Mouse (Mus musculus) layer of hippocampus, postnatal 36 days (tissue): ENCODE data around the gene Mastl. TPM values are rescaled to one million over a fixed set of nuclear protein-coding genes. Genes with fewer than 3 reads are reported as not detected.

ENCODE experiments used
- DNase-seq, 2 experiments: peaks; one replicate each; pipeline ENCODE4 v3.0.0; 2022
- total RNA-seq, 2 experiments: library from RNA; stranded (reverse); gene quantifications; 2 replicates each; pipeline ENCODE4 v1.2.3; 2021

Mastl gene
- total RNA-seq: under 1 TPM; 0.40 to 0.53 TPM

DNA sequence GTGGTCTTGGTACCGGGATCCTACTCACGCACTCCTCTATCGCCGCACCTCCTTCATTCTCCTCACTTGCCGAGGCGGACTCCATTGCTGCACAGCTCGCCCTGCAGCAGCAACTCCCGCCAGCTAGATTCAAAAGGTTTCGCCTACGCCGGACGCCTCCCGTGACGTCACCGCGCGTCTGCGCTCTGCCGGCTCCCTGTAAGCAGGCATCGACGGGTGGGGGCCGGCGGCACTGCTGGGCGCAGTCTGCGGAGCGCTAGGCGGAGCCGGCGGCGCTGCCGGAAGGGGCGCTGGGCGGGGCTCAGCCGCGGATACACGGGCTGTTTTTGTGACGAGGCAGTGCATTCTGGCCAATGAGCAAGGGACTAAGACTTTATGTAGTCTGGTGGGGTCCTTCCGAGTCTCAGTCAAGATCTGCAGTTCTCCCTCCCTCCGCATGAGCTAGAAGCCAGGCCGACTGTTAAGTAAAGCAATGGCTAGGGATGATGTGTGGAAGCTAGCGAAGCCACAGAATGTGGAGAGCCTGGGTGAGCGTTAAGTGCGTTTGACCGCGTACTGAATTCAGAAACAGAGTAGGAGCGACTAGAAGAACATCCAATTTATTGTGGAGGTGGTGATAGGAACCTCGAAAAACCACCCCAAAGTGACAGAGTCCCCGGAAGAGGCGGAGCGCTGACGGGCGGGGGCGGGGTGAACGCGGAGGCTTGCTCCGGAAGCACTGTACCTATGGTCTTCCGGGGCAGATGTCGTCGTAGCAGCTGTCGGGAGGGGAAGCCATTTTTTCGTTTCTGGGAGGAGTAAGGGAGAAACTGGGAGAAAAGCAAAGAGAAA is at the start of gene Mastl, which contains the start of gene Yme1l1:
Mastl (minus strand) TSS at position 248 of the 831 bp plus-strand sequence.
Yme1l1 (plus strand) TSS at position 593 of the 831 bp plus-strand sequence.
- DNase-seq: peak; percentile 96 to 98

DNA sequence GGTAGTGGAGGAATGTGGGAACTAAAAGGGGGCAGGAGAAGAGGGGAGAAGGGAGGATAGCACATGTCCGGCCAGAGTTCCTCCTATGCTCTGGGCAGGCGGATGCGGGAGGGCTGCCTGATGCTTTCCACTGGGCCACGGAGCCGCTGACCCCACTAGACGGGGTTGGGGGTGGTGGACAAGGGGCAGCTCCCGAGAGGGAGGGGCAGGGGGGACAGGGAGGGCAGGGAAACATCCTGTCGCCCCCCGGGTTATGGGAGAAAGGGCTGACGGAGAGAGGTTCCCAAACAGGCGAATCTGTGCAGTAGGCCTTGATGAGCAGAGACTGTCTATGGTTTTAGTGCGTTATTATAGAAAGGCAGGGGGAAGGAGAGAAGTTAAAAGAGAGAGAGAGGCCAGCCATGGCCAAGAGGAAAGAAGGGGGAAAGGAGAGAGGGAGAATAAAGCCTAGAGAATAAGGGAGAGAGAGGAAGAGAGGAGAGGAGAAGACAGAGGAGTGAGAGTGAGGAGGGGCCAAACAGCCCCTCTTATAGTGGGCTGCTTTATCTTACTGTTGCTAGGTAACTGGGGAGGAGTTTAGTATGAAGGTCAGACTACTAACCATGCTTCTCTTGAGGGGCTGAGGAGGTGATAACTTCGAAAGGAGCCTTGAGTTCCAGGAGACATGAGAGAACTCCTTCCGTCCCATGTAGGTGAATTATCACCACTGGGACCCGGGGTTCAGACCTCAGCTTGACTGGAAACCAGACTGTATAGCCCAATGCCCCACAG is 47.3 kb upstream of the Mastl start:
- DNase-seq: no peak

DNA sequence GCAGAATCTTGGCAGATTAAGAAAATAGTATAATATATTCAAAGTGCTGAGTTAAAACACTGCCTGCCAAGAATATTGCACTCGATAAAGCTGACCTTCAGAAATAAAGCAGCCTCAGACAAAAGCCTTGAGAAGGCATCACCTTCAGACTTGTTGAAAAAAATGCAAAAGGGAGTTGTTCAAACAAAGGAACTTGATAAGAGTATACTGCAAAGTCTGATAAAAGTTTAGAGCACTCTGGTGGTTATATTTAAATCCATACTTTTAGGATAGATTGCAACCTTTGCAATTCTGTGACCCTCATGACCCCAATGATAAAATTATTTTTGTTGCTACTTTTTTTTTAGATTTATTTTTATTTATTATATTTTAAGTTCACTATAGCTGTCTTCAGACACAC is 45.2 kb upstream of the Mastl start:
- DNase-seq: no peak

DNA sequence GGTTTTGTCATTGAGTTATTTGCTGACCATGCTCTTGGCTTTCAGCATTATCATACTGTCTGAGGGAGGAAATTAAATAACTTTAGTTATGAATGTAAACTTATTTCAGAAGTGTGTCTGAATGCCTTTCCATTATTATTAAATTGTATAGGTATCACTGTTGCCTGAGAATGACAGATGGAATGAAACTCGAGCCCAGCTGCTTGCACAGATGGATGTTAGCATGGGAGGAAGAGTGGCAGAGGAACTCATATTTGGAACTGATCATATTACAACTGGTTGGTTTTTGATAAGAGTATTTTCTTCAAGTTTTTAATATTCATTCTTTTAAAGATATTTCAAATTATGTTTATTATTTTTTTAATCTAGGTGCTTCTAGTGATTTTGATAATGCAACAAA is 38.5 kb upstream of the Mastl start:
- DNase-seq: peak; percentile 55 to 58

DNA sequence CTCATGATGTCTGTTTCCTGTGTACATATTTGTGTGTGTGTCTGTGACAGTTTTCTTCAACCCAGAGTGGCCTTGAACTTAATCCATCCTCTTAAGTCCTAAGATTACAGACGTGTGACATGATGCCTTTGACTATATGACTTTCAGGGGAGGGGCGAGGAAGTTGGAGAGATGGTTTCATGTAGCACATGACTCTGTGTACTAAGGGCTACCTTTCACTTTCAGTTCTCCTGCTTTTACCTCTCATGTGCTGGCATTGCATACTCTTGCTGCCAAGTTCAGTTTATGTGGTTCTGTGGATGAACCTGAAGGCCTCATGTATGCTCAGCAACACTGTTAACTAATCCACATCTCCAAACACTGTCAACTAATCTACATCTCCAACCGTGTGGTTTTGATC is 16.5 kb upstream of the Mastl start:
- DNase-seq: no peak

DNA sequence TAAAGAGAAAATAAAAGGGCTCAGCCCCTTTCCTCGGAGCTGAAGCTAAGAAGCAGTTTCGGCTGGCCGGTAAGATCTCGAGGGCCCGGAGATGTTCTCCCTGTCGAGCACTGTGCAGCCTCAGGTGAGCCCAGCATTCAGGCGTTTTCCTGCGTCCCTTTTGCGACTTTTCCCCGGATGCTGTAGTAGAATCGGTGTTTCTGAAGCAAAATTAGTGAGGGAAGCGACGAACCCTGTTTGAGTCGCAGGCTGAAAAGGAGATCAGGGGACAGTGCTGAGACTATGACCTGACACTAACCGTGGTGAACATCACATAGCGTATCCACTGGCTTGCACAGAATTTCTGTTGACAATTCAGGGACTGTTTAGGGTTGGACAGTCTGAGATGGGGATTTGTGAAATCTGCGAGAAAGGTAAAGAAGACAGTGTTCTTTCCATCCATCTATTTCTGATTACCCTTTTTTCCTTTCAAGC is 821 bp upstream of the Mastl start:
- no peak for DNase-seq

DNA sequence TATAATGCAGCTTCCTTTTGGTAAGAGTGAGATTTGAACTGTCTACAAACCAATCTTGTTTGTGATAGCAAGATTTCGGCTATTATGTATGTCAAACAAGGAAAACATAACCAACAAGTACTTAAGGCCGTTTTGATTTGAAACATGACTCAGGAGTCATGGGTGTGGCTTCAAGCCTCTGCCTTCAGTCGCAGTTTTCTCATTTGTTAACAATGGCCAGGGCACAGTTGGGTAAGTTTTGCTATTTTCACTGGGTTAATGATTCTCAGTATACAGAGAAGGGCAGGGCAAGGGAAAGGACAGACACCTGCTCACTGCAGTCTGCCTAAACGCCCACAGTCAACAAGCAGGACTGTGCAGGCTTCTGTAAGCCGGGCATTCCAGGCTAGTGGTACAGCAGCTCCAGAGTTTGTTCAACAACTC is 614 bp downstream of the Mastl start:
- DNase-seq: no peak

DNA sequence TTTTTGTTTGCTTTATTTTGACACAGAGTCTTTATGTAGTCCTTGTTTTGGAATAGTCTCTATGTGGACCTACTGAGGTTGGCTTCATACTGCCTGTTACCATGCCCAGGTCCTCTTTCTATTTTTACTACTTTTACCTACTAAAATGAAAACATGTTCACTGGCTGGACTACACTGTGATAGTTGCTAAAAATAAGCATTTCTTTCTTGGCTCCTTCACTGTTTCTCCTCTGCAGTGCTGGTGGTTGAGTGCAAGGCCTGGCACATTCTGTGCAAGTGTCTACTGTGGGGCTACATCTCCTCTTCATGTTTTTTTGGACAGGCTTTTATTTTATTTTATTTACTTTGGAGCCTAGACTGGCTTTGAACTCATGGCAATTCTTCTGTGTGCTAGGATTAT is 36.3 kb downstream of the Mastl start:
- DNase-seq: no peak

DNA sequence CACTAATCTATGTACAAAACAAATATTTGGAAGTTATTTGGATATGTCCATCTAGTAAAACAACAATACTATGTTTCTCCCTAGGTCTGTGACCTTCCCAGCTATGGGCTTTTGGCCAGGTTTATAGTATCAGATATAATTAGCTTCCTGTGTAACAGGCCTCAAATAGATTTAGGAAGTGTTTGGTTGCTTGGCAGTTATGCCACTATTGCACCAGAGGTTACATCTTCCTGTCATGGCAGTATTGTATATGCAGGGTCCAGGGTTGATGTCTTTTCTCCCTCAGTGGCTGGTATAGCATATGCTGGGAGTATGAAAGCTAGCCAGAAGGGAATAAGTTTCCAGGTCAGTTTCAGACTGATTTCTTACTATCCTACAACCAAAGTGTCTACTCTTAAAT is 53.6 kb downstream of the Mastl start:
- no peak for DNase-seq

DNA sequence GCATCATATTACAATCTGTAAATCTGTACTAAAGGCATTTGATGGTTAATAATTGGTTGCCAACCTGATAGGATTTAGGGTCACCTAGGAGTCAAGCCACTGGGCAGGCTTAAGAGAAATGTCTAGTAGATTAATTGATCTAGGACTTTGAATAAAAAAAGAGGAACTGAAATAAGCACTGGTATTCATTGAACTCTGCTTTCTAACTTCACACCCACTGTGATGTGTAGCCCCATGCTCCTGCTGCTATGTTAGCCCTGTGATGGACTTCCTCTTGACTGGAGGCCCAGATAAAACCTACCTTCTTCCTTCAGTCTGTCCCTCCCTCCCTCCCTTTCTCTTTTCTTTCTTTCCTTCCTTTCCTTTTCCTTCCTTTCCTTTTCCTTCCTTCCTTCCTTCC is 58.8 kb downstream of the Mastl start:
- no peak for DNase-seq

DNA sequence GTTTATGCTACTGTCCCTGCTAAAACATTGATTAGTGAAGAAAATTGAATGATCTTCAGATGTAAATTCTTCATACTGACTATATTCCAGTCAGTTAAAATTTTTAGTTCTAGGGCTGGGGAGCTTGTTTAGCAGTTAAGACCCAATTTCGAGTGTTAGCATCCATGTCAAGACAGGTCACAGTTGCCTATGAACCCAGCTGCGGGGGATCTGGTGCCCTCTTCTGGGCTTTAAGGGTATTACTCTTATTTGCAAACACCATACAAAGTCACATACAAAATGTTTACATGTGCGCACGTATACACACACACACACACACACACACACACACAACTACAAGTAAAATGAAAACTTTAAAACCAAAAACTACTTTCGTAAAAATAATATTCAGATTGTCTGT is 63.6 kb downstream of the Mastl start:
- no peak for DNase-seq

DNA sequence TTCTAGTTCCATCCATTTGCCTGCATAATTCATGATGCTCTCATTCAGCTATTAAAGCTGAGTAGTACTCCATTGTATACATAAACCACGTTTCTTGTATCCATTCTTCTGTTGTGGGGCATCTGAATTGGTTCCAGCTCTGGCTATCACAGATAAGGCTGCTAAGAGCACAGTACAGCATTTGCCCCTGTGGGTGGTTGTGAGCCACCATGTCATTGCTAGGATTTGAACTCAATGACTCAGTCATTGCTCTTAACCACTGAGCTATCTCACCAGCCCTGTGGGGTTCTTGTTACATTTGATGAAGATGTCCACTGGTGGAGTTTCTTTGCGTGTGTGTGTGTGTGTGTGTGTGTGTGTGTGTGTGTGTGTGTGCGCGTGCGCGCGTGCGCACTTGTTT is 71.3 kb downstream of the Mastl start:
- no peak for DNase-seq

DNA sequence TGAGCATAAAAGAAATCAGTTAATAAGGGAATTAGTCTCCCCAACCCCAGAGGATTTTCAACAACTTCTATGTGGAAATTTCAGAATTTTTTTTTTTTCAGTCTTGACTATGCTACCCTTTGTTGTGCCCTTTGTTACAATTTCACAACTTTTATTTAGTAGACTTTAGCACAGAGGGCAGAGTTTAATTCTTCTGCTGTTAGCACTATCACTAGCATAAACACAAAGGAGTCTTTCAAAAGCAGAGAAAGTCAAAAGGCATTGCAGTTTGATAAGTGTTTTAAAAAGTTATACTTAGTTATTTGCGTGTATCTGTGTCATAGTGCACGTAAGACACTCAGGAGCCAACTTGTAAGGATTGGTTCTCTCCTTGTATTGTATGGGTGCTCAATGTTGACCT is 77.2 kb downstream of the Mastl start:
- DNase-seq: no peak

DNA sequence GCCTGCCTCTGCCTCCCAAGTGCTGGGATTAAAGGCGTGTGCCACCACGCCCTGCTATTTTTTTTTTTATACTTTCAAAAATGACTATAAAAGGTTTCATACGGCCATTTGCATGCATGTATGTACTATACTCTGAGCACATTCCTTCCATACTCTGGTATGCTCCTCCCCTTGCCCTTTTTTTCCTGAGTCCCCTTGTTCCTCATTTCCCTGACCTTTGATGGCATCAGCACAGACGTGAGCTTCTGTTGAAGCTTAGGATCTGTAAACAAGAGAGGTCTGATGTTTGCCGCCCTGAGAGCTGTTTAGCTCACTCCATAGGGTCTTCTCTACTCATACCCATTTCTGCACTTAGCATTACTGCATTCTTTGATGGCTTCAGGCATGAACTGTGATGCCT is 78.1 kb downstream of the Mastl start:
- DNase-seq: no peak

DNA sequence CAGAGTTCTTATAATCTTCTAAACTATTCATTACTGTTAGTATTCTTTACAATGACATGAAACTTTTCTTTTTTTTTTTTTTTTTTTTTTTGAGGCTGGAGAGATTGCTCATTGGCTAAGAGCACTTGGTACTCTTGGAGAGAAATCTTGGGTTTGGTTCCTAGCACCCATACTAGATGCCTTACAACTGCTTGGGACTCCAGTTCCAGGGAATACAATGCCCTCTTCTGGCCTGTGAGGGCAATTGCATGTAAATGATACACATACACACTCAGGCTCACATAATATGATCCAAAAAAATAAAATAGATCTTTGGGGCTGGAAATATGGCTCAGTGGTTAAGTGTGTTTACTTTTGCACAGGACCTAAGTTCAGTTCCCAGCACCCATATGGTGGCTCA is 79.0 kb downstream of the Mastl start:
- no peak for DNase-seq

DNA sequence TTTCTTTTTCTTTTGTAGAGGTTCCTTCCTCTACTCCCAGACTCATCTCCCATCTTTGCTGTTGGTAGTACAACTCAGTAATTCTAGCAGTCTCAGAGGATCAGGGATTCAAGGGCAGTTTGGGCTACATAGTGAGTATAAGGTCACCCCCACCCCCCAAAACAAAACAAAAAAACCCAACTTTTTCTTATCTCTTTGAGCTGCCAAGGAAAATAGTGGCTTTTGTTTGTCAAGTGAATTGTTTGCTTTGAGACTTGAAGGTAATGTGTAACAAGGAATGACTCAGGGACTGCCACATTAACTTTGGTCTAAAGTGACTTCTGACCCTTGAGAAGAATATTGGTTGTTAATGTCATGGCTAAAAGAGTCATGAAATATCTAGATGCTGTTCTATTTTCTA is 80.0 kb downstream of the Mastl start:
- DNase-seq: no peak

DNA sequence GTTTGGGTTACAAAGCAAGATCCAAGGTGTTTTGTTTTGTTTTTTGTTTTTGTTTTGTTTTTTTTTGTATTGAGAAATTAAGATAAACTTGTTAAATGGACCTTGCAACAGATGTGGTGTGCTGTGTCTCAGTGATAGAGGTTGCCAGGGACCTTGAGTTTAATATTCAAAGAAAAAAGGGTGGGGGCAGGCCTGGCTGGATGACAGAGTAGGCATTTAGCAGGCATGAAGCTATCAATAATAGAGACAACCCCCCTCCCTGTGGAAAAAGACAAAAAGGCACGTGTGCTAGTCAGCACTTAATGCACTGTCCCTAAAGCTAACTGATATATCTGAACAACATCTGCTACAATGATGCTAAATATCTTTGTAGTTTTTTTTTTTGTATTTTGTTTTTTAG is 84.4 kb downstream of the Mastl start:
- DNase-seq: no peak

DNA sequence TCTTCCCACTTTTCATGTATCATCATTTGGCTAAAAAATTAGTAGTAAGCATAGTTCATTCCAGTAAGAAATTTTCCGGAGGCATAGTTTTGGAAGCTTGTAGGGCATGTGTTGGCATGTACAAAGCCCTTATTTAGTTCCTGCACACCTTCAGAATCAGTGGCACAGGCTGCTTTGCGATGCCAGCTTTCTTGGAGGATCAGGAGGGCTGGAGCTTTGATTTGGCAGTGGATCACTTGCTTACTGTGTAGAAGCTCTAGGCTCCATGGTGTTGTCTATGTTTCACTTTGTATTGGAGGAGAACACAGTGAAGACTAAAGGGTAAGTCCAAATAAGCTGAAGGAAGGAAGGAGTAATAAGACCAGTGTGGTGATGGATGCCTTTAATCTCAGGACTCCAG is 85.3 kb downstream of the Mastl start:
- no peak for DNase-seq

DNA sequence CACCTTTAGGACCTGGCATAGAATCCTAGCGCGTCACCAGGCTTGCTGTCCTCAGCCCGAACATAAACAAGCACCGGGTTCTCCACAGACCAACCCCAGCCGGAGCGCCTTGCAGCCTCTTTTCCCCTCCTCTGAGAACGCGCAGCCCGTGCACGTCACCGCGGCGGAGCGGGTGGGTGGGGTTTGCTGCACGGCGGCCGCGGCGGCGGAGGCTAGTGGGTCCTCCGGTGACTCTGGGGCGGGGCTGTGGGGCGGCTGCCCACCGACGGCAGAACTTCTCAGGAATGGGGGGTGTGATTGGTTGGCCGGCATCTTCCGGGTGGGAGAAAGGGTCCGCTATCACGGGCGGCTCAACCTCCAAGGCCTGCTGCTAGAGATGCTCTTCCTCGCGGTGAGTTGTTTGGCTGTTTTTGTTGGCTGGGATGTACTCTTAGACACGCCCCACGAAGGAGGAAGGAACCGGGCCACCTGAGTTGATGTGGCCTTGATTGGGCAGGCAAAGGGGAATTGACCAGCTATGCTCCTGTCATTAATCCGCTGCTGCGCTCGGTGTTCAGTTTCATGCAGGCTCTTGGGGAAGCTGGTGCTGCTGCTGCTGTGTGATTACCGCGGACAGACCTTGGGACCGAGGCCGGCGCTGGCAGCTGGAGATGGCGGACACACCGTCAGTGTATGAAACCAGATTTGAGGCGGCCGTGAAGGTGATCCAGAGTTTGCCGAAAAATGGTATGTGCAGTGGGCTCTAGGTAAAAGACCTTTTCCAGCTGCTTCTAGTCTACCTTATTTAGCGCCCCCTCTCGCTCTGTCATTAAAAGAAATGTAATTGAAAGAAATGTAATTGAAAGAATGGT is 86.7 kb downstream of the Mastl start:
- peak; percentile 96 to 97 for DNase-seq

DNA sequence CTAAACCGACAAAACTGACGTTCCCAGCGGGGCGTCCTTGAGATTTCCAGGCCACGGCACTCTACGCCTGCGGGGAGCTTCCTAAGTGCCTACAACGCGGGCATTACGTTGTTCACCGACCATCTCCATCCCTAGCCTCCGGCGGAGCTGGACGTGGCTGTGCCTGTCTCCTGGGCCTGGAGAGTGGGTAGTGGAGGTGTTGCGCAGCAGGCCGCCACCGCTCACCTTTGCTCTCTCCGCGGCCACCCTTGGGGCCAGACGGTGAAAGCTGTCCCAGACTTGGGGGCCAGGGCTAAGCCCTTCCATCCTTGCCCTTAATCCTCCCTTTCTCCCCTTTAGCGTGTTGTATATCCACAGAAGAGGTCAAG is 87.5 kb downstream of the Mastl start:
- no peak for DNase-seq

DNA sequence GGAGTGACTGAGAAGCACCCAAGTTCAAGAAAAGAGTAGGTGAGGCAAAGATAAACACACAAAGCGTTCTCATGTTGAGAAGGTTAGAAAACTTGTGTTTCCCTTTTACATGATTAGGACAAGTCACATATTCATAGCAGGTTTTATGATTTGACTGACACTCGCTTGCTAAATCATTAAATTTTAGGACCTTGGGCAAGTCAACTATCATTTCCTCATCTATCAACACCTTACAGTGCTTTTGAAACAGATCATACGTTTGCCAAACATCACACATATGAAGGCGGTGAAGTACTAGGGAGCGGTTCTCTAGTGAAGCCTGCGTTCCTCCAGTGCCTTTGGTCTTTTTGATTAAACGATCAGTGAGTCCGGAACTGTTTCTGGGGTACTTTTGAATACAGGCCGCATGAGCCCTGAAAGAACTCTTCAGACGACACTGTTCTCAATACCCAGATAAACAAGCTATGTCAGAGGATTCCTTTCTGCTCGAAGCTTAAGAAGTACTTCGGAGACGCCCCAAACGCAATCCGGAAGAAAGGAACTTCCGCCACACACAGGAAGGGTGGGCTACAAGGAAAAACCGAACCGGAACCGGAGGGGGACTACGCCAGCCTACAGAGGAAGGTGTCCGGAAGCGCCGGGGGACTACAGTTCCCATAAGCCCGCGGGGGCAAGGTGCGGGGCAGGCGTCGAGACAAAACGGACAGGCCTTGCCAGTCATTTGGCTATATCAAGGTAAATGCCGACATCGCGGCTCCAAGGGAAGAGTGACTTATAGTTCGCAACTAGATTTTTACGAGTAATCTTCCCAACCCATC is 88.1 kb downstream of the Mastl start, which contains the start of gene Acbd5:
Acbd5 (plus strand) TSS at position 616 of the 818 bp plus-strand sequence.
- DNase-seq: peak; percentile 95 to 96
